Mouse (Mus musculus) heart, embryonic 12.5 days (tissue): ENCODE measurements around the gene Lrp6. TPM values are rescaled to one million over a fixed set of nuclear protein-coding genes. Genes with fewer than 3 reads are reported as not detected.

Source experiments
- ATAC-seq: fragments of 200-750 bp; cut with Nextera tagmentation; 2 replicates; pipeline ENCODE4 v1.8.0; 2017; ENCODE audit warnings: moderate TSS enrichment, moderate library complexity; ENCODE audit not compliant: insufficient number of reproducible peaks, low FRiP score
- H3K27ac ChIP-seq: fragments of 300-500 bp; sonication (generic); 2 replicates; pipeline ENCODE4 v1.5.1; 2016; ENCODE audit warnings: mild to moderate bottlenecking, moderate library complexity; ENCODE audit not compliant: poor library complexity, severe bottlenecking
- H3K27me3 ChIP-seq: fragments of 300-500 bp; sonication (generic); replicated peaks from 2 replicates; pipeline ENCODE4 v1.6.1; 2016; ENCODE audit warnings: mild to moderate bottlenecking, moderate library complexity
- H3K36me3 ChIP-seq: fragments of 300-500 bp; sonication (generic); 2 replicates; pipeline ENCODE4 v1.6.1; 2016; ENCODE audit warnings: mild to moderate bottlenecking, moderate library complexity
- H3K4me1 ChIP-seq: fragments of 300-500 bp; sonication (generic); replicated peaks from 2 replicates; pipeline ENCODE4 v1.6.1; 2016; ENCODE audit warnings: mild to moderate bottlenecking
- H3K4me2 ChIP-seq: fragments of 300-500 bp; sonication (generic); 2 replicates; pipeline ENCODE4 v1.6.1; 2016; ENCODE audit warnings: mild to moderate bottlenecking, moderate library complexity
- H3K4me3 ChIP-seq: fragments of 300-500 bp; sonication (generic); 2 replicates; pipeline ENCODE4 v1.5.1; 2016; ENCODE audit warnings: mild to moderate bottlenecking
- H3K9ac ChIP-seq: fragments of 300-500 bp; sonication (generic); 2 replicates; pipeline ENCODE4 v1.6.1; 2016; ENCODE audit warnings: mild to moderate bottlenecking, moderate library complexity
- H3K9me3 ChIP-seq: fragments of 300-500 bp; sonication (generic); replicated peaks from 2 replicates; pipeline ENCODE4 v1.6.1; 2016; ENCODE audit warnings: mild to moderate bottlenecking, moderate library complexity
- WGBS: fragments of 180-500 bp; shearing (Covaris S2); methylation state at CpG from one replicate; pipeline ENCODE4 v1.1.7; 2016; 5-methylcytosine and 5-hydroxymethylcytosine counted together
- polyA plus RNA-seq: library from polyadenylated mRNA; unstranded; fragments of >200 nt; fragmentation: Nextera tagmentation; extraction: Ambion mirVana; gene quantifications from 2 replicates; pipeline ENCODE4 v1.2.1, GENCODE M21; 2016

The Lrp6 gene
- polyA plus RNA-seq, 1 experiment from 2014 or later = 22.3 TPM

GRCm38 (mm10) chr6:134567986-134568556 lies 1.3 kb upstream of the Lrp6 start:
- H3K9ac ChIP-seq = no peak overlapping the region
- H3K4me3 ChIP-seq = no peak overlapping the region
- H3K27me3 ChIP-seq = no peaks in the 10 kb centered on the region
- WGBS = 76% methylated on average over 5 of the region's 5 CpGs
- H3K36me3 ChIP-seq = no peaks in the 10 kb centered on the region
- peaks cover 7% of the 10 kb centered on the region; the same call in 1 of the 2 replicates for H3K9me3 ChIP-seq
- peaks cover 3% of the 10 kb centered on the region for H3K4me1 ChIP-seq
- H3K27ac ChIP-seq = no peak overlapping the region
- ATAC-seq = no peak
- no peak overlapping the region for H3K4me2 ChIP-seq

DNA sequence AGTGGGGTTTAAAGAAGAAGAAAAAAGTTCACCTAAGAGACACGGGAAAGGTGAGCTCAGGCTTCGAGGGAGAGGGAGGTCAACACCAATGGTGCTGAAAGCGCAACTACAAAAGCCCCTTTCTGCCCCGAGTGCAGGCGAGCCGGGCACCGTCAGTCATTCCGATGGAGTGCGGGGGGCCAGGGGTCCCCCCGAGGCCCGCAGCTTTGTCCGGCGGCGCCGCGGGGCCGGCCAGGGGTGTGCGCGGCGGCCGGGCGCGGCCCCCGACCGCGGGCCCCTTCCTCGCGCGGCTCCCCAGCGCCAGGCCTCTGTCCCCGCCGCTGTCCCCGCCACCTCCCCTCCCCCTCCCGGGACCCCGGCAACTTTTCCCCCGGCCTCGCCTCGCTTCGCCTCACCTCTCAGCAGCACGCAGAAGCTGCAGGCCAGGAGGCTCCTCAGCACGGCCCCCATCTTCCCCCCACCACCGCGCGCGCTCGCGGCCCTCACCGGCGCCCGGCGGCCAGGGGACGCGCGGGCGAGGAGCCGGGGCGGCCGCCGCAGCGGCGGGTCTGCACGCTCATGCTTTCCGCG lies 432 bp downstream of the Lrp6 start:
- H3K9ac ChIP-seq = peak overlapping the region; percentile 98
- no peaks in the 10 kb centered on the region for H3K27me3 ChIP-seq
- no peaks in the 10 kb centered on the region for H3K36me3 ChIP-seq
- WGBS = 0% methylated on average over 56 of the region's 64 CpGs
- H3K4me1 ChIP-seq = peaks cover 16% of the 10 kb centered on the region
- ATAC-seq = peak; percentile 66
- H3K9me3 ChIP-seq = 0 out of 2 replicates have a peak, but pooled peaks cover under 1% of the 10 kb centered on the region
- H3K27ac ChIP-seq = peak overlapping the region; percentile 95
- H3K4me2 ChIP-seq = peak overlapping the region; percentile 82
- peak overlapping the region; percentile 100 for H3K4me3 ChIP-seq

- H3K27me3 ChIP-seq = no peaks in the 10 kb centered on the region
- H3K9ac ChIP-seq = peak overlapping the region; percentile 98
- WGBS = 1% methylated on average over 19 of the region's 19 CpGs
- peak overlapping the region; percentile 100 for H3K4me3 ChIP-seq
- H3K4me2 ChIP-seq = peak overlapping the region; percentile 82
- H3K36me3 ChIP-seq = no peaks in the 10 kb centered on the region
- H3K4me1 ChIP-seq = peaks cover 19% of the 10 kb centered on the region
- peak overlapping the region; percentile 95 for H3K27ac ChIP-seq
- no peak for ATAC-seq
- H3K9me3 ChIP-seq = no peaks in the 10 kb centered on the region
Observed at GRCm38 (mm10) chr6:134565606-134566247, 1.0 kb downstream of the Lrp6 start.

DNA sequence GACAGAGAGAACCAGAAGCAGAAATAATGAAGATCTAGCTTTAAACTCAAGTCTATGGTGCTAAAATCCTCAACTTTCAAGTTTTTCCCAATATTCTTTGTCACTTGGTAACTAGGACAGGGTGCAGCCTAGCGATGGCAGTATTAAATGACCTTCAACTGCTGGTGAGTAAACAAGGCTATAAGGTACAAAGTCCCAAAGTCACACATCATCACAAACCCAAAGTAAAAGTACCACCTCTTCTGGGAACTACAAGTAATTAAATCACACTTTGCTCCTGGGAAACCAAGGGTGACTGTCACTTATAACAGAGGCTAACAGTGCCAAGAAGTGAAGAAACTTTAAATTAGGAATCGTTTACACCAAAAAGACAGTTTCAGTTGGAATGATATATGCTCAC lies 2.2 kb downstream of the Lrp6 start:
- H3K9ac ChIP-seq = no peak overlapping the region
- WGBS = 74% methylated on average over 2 of the region's 2 CpGs
- no peak overlapping the region for H3K4me3 ChIP-seq

DNA sequence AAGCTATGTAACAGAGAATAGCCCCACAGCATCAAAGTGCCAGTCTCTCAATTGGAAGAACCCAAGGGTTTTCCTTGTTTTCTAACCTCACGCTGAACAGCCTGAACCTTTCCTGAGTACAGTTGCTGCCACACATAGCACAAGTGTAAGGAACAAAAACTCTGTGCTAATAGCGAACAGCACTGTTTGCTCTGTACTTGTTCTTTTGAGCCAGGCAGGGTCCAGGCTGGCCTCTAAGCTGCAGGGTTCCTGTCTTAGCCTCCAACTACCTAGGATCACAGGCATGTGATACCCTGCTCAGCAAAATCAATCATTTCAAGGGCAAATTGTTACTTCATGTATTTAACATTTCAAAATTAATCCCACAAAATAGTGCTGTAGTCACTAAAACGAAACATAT lies 7.1 kb downstream of the Lrp6 start:
- H3K4me1 ChIP-seq = peaks cover 44% of the 10 kb centered on the region

More for the DNA sequence above, 2.2 kb downstream of the Lrp6 start:
- H3K4me1 ChIP-seq = peaks cover 21% of the 10 kb centered on the region
- H3K4me2 ChIP-seq = no peak overlapping the region
- H3K9me3 ChIP-seq = no peaks in the 10 kb centered on the region
- H3K27ac ChIP-seq = no peak overlapping the region
- no peaks in the 10 kb centered on the region for H3K27me3 ChIP-seq
- no peaks in the 10 kb centered on the region for H3K36me3 ChIP-seq
- no peak for ATAC-seq

GRCm38 (mm10) chr6:134558546-134559129 lies 8.1 kb downstream of the Lrp6 start:
- Histone ChIP-seq H3K4me2 (no peak overlapping the region), H3K36me3 (no peaks in the 10 kb centered on the region), H3K27me3 (no peaks in the 10 kb centered on the region), H3K4me3 (no peak overlapping the region), H3K4me1 (peaks cover 42% of the 10 kb centered on the region), H3K9ac (no peak overlapping the region), H3K27ac (no peak overlapping the region), H3K9me3 (no peaks in the 10 kb centered on the region)
- no peak for ATAC-seq
- WGBS = 74% methylated on average over 8 of the region's 8 CpGs

More for the DNA sequence above, 7.1 kb downstream of the Lrp6 start:
- H3K27me3 ChIP-seq = no peaks in the 10 kb centered on the region
- no peak overlapping the region for H3K4me2 ChIP-seq
- H3K4me3 ChIP-seq = no peak overlapping the region
- H3K9ac ChIP-seq = no peak overlapping the region
- ATAC-seq = no peak
- H3K36me3 ChIP-seq = no peaks in the 10 kb centered on the region
- WGBS = 79% methylated on average over 3 of the region's 3 CpGs
- H3K27ac ChIP-seq = no peak overlapping the region
- no peaks in the 10 kb centered on the region for H3K9me3 ChIP-seq

GRCm38 (mm10) chr6:134557043-134557442 lies 9.7 kb downstream of the Lrp6 start:
- Histone ChIP-seq H3K4me3 (no peak overlapping the region), H3K9me3 (no peaks in the 10 kb centered on the region), H3K27ac (no peak overlapping the region), H3K36me3 (no peaks in the 10 kb centered on the region), H3K9ac (no peak overlapping the region), H3K4me2 (no peak overlapping the region), H3K4me1 (peaks cover 34% of the 10 kb centered on the region), H3K27me3 (no peaks in the 10 kb centered on the region)
- WGBS = 89% methylated on average over 1 of the region's 1 CpGs
- no peak for ATAC-seq

GRCm38 (mm10) chr6:134556185-134556950 lies 10.4 kb downstream of the Lrp6 start:
- Histone ChIP-seq H3K36me3 (no peaks in the 10 kb centered on the region), H3K4me1 (peaks cover 29% of the 10 kb centered on the region), H3K9ac (no peak overlapping the region), H3K9me3 (no peaks in the 10 kb centered on the region), H3K27me3 (no peaks in the 10 kb centered on the region), H3K4me3 (no peak overlapping the region), H3K27ac (no peak overlapping the region), H3K4me2 (no peak overlapping the region)
- no peak for ATAC-seq
- 60% methylated on average over 7 of the region's 7 CpGs for WGBS

- ATAC-seq = no peak
- H3K27me3 ChIP-seq = no peaks in the 10 kb centered on the region
- H3K4me1 ChIP-seq = peaks cover 31% of the 10 kb centered on the region
- H3K36me3 ChIP-seq = no peaks in the 10 kb centered on the region
- H3K9me3 ChIP-seq = no peaks in the 10 kb centered on the region
- WGBS = 78% methylated on average over 3 of the region's 3 CpGs
- no peak overlapping the region for H3K4me3 ChIP-seq
- H3K4me2 ChIP-seq = no peak overlapping the region
- H3K9ac ChIP-seq = no peak overlapping the region
- H3K27ac ChIP-seq = no peak overlapping the region
Observed at GRCm38 (mm10) chr6:134555178-134555577, 11.6 kb downstream of the Lrp6 start.

- Histone ChIP-seq H3K4me1 (peaks cover 26% of the 10 kb centered on the region), H3K27me3 (no peaks in the 10 kb centered on the region), H3K9ac (no peak overlapping the region), H3K27ac (no peak overlapping the region), H3K4me3 (no peak overlapping the region), H3K4me2 (no peak overlapping the region), H3K36me3 (no peaks in the 10 kb centered on the region), H3K9me3 (no peaks in the 10 kb centered on the region)
- ATAC-seq = no peak
- WGBS = 79% methylated on average over 4 of the region's 4 CpGs
Observed at GRCm38 (mm10) chr6:134554230-134554629, 12.5 kb downstream of the Lrp6 start.

- Histone ChIP-seq H3K4me3 (no peak overlapping the region), H3K27ac (no peak overlapping the region), H3K27me3 (no peaks in the 10 kb centered on the region), H3K9me3 (no peaks in the 10 kb centered on the region), H3K9ac (no peak overlapping the region), H3K4me1 (peaks cover 16% of the 10 kb centered on the region), H3K4me2 (no peak overlapping the region), H3K36me3 (no peaks in the 10 kb centered on the region)
- 28% methylated on average over 1 of the region's 1 CpGs for WGBS
- ATAC-seq = no peak
Observed at GRCm38 (mm10) chr6:134551007-134551406, 15.8 kb downstream of the Lrp6 start.
